8 mouse cellular contexts compared by ENCODE assay signal in genomic region chr2:173545992-173546703, GRCm38 (mm10). TPM values are rescaled to one million over a fixed set of nuclear protein-coding genes. Genes with fewer than 3 reads are reported as not detected.
DNase-seq lines count a peak whose midpoint lies in the region; ATAC-seq lines count a peak whose summit lies in the region.

No protein-coding gene starts in this region.

- ATAC-seq in embryonic facial prominence, embryonic 11.5 days (replicated peaks; ENCODE audit: insufficient number of reproducible peaks, low FRiP score, low TSS enrichment, low read depth) = peak; percentile 57; the same call in 1 of the 2 replicates
- ATAC-seq in limb, embryonic 13.5 days (ENCODE audit: low FRiP score, low read depth) = peak; percentile 42; the same call in 1 of the 2 replicates

- no peak overlapping the region for H3K27ac ChIP-seq in embryonic facial prominence, embryonic 11.5 days (replicated peaks; ENCODE audit: low read depth, low read length)
- no peak overlapping the region for H3K27ac ChIP-seq in limb, embryonic 13.5 days

- H3K36me3 ChIP-seq in embryonic facial prominence, embryonic 11.5 days (replicated peaks; ENCODE audit: control insufficient read depth, insufficient read depth, low read depth, low read length) = no peaks in the 10 kb centered on the region
- H3K36me3 ChIP-seq in limb, embryonic 13.5 days = no peaks in the 10 kb centered on the region

- H3K9me3 ChIP-seq in embryonic facial prominence, embryonic 11.5 days (replicated peaks; ENCODE audit: control insufficient read depth, low read length) = no peaks in the 10 kb centered on the region
- H3K9me3 ChIP-seq in limb, embryonic 13.5 days = no peaks in the 10 kb centered on the region

- no peak overlapping the region for H3K9ac ChIP-seq in embryonic facial prominence, embryonic 11.5 days (replicated peaks; ENCODE audit: low read length)
- no peak overlapping the region for H3K9ac ChIP-seq in limb, embryonic 13.5 days

- H3K27me3 ChIP-seq in embryonic facial prominence, embryonic 11.5 days (ENCODE audit: control insufficient read depth, insufficient read depth, low read length) = no peaks in the 10 kb centered on the region
- H3K27me3 ChIP-seq in limb, embryonic 13.5 days = peaks cover 9% of the 10 kb centered on the region; the same call in 1 of the 2 replicates

- H3K4me2 ChIP-seq in embryonic facial prominence, embryonic 11.5 days (ENCODE audit: low read depth, low read length) = no peak overlapping the region
- H3K4me2 ChIP-seq in limb, embryonic 13.5 days (replicated peaks) = no peak overlapping the region

- peak; percentile 72 for DNase-seq in 3134 (ENCODE audit: extremely low read depth, insufficient read length, low spot score)
- peak; percentile 82 for DNase-seq in adrenal gland, postnatal 25 days
- DNase-seq in embryonic facial prominence, embryonic 11.5 days (ENCODE audit: low spot score) = peak; percentile 91
- DNase-seq in heart, adult 8-10 months (ENCODE audit: low spot score) = peak; percentile 63
- DNase-seq in kidney, adult 9 months = peak; percentile 80
- DNase-seq in naive thymus-derived CD4-positive, alpha-beta T cell, adult 2 months (ENCODE audit: low read depth) = peak; percentile 90
- DNase-seq in spleen, postnatal 4 days (ENCODE audit: low spot score in 2 of 2) = peak; percentile 69 to 90

- no peaks in the 10 kb centered on the region for H3K4me1 ChIP-seq in embryonic facial prominence, embryonic 11.5 days (ENCODE audit: control insufficient read depth, insufficient read depth, low read length)
- no peaks in the 10 kb centered on the region for H3K4me1 ChIP-seq in limb, embryonic 13.5 days

- H3K4me3 ChIP-seq in embryonic facial prominence, embryonic 11.5 days (ENCODE audit: low read depth, low read length) = no peak overlapping the region
- no peak overlapping the region for H3K4me3 ChIP-seq in limb, embryonic 13.5 days

- 43% methylated on average over 15 of the region's 15 CpGs for WGBS in embryonic facial prominence, embryonic 11.5 days
- 45% methylated on average over 15 of the region's 15 CpGs for WGBS in limb, embryonic 13.5 days

RNA-seq across cellular contexts. Expression of gene 1700021F07Rik, which starts 23.8 kb away (rescaled TPM):
- not detected in 2 replicates for total RNA-seq in adrenal gland, postnatal 25 days (2021)
- polyA plus RNA-seq in embryonic facial prominence, embryonic 11.5 days (2014; fragmentation: Nextera tagmentation; extraction: Ambion mirVana) = not detected in 2 replicates
- total RNA-seq in heart, adult 8-10 months (2022) = not detected
- not detected in 2 replicates for polyA plus RNA-seq in limb, embryonic 13.5 days (2015; fragmentation: Nextera tagmentation; extraction: Ambion mirVana)

RNA-seq across cellular contexts. Expression of gene Ankrd60, which starts 32.0 kb away (rescaled TPM):
- total RNA-seq in adrenal gland, postnatal 25 days (2021) = not detected in 2 replicates
- polyA plus RNA-seq in embryonic facial prominence, embryonic 11.5 days (2014; fragmentation: Nextera tagmentation; extraction: Ambion mirVana) = not detected in 2 replicates
- total RNA-seq in heart, adult 8-10 months (2022) = not detected
- not detected in 2 replicates for polyA plus RNA-seq in limb, embryonic 13.5 days (2015; fragmentation: Nextera tagmentation; extraction: Ambion mirVana)
